Mouse (Mus musculus) embryonic fibroblast, embryonic 13.5 days (primary cell): Measurements from ENCODE around the gene Izumo2.

Source experiments
- CTCF ChIP-seq: IDR thresholded peaks from 2 replicates; pipeline ENCODE4 v1.5.1; 2011; ENCODE audit warnings: mild to moderate bottlenecking, control low read depth, low read length, moderate library complexity, borderline replicate concordance; ENCODE audit not compliant: insufficient read depth
- POLR2A ChIP-seq: IDR thresholded peaks from 2 replicates; pipeline ENCODE4 v1.6.1; 2011; ENCODE audit warnings: low read depth, mild to moderate bottlenecking, control low read depth, low read length, moderate library complexity

- no peak for TF ChIP-seq POLR2A
- TF ChIP-seq CTCF = no peak
Measured at GRCm38 (mm10) chr7:44724316-44724715, 15.8 kb downstream of the Izumo2 start.
